Mouse (Mus musculus): ENCODE measurements at regions not wholly inside any gene's neighbourhood (a gene's known extent, or its start where the extent isn't known, plus 50 kb on each side); places are given as distances from the start of the nearest gene placed in this dataset.

GRCm38 (mm10) chr1:88757746-88758145 is 55.7 kb upstream of the Arl4c start:
- no peak for TF ChIP-seq CTCF (conservative IDR thresholded peaks at IDR 0.05; ENCODE audit: insufficient read depth, insufficient read length, low read depth, low read length)
- TF ChIP-seq POLR2A (IDR thresholded peaks at IDR 0.05; ENCODE audit: low read depth, low read length), result no peak

Measured in kidney, adult 2 months (tissue).